Mouse (Mus musculus): Measurements from ENCODE around the gene Sik3. TPM values are rescaled to one million over a fixed set of nuclear protein-coding genes. Genes with fewer than 3 reads are reported as not detected.
A peak's percentile ranks its signal among the peaks of the same experiment; 100 is the strongest.

Sik3 gene
- total RNA-seq, 2 experiments from 2014 or later = 54.6 to 56.9 TPM

GRCm38 (mm10) chr9:46215338-46216322 is 203.0 kb downstream of the Sik3 start:
- intact Hi-C loops (cut with DNase I) = no loop called here
- DNase-seq = no peak

GRCm38 (mm10) chr9:46216744-46217470 is 204.3 kb downstream of the Sik3 start:
- intact Hi-C loops (cut with DNase I) = no loop called here
- no peak for DNase-seq

GRCm38 (mm10) chr9:46218176-46218575 is 205.6 kb downstream of the Sik3 start:
- intact Hi-C loops (cut with DNase I) = no loop called here
- DNase-seq = no peak

GRCm38 (mm10) chr9:46223090-46223489 is 210.5 kb downstream of the Sik3 start:
- intact Hi-C loops (cut with DNase I) = no loop called here
- no peak for DNase-seq

- intact Hi-C loops (cut with DNase I) = no loop called here
- no peak for DNase-seq
Observed at GRCm38 (mm10) chr9:46224101-46224500, 211.5 kb downstream of the Sik3 start.

GRCm38 (mm10) chr9:46224945-46225660 is 212.5 kb downstream of the Sik3 start:
- DNase-seq = no peak
- intact Hi-C loops (cut with DNase I) = no loop called here

- intact Hi-C loops (cut with DNase I) = no loop called here
- DNase-seq = no peak
Observed at GRCm38 (mm10) chr9:46227064-46227614, 214.5 kb downstream of the Sik3 start.

- no peak for DNase-seq
- intact Hi-C loops (cut with DNase I) = no loop called here
Observed at GRCm38 (mm10) chr9:46228491-46228890, 215.9 kb downstream of the Sik3 start, which contains the start of gene Apoa1. Apoa1 (plus strand) TSS chr9:46228580.

GRCm38 (mm10) chr9:46229573-46230449 is 217.2 kb downstream of the Sik3 start:
- intact Hi-C loops (cut with DNase I) = no loop called here
- peak; percentile 83 for DNase-seq

- DNase-seq = no peak
- intact Hi-C loops (cut with DNase I) = no loop called here
Observed at GRCm38 (mm10) chr9:46230450-46230975, 217.9 kb downstream of the Sik3 start.

GRCm38 (mm10) chr9:46235196-46235595 is 222.6 kb downstream of the Sik3 start:
- DNase-seq = no peak
- intact Hi-C loops (cut with DNase I) = no loop called here

GRCm38 (mm10) chr9:46235596-46235648 is 222.8 kb downstream of the Sik3 start, which contains the start of gene Apoc3:
Apoc3 (minus strand) TSS chr9:46235636.
- intact Hi-C loops (cut with DNase I) = no loop called here
- DNase-seq = no peak

- intact Hi-C loops (cut with DNase I) = no loop called here
- no peak for DNase-seq
Observed at GRCm38 (mm10) chr9:46235649-46236048, 223.0 kb downstream of the Sik3 start.

- no peak for DNase-seq
- intact Hi-C loops (cut with DNase I) = no loop called here
Observed at GRCm38 (mm10) chr9:46238850-46239249, 226.2 kb downstream of the Sik3 start.

GRCm38 (mm10) chr9:46240526-46241153 is 228.0 kb downstream of the Sik3 start, which contains the start of gene Apoa4:
Apoa4 (plus strand) TSS chr9:46240696.
- DNase-seq = no peak
- intact Hi-C loops (cut with DNase I) = no loop called here

GRCm38 (mm10) chr9:46241818-46242217 is 229.2 kb downstream of the Sik3 start:
- intact Hi-C loops (cut with DNase I) = no loop called here
- no peak for DNase-seq

- intact Hi-C loops (cut with DNase I) = no loop called here
- DNase-seq = no peak
Observed at GRCm38 (mm10) chr9:46243122-46243521, 230.5 kb downstream of the Sik3 start.

GRCm38 (mm10) chr9:46243584-46243983 is 231.0 kb downstream of the Sik3 start:
- intact Hi-C loops (cut with DNase I) = no loop called here
- no peak for DNase-seq

GRCm38 (mm10) chr9:46246752-46247324 is 234.2 kb downstream of the Sik3 start:
- intact Hi-C loops (cut with DNase I) = loop anchor here (5.0 kb wide), 1 partner anchor 245 kb away; no protein-coding TSS in a partner anchor
- DNase-seq = peak; percentile 70
